ENCODE assay signal across 8 mouse cellular contexts in genomic region chr9:120690961-120691941, GRCm38 (mm10).
DNase-seq lines count a peak whose midpoint lies in the region; ATAC-seq lines count a peak whose summit lies in the region.

No protein-coding gene starts in this region.

- DNase-seq in adrenal gland, adult 8-10 months = peak; percentile 78
- DNase-seq in embryo, embryonic 11 days = peak; percentile 94
- DNase-seq in gastrocnemius, postnatal 36 days = peak; percentile 77 to 87
- peak; percentile 76 for DNase-seq in induced T-regulatory cell, adult 2 months (ENCODE audit: low read depth)
- peak; percentile 69 to 80 for DNase-seq in left cerebral cortex, postnatal 14 days (ENCODE audit: low spot score in 2 of 2)
- DNase-seq in right cerebral cortex, postnatal 25 days = peak; percentile 65
- peak; percentile 89 to 90 for DNase-seq in urinary bladder, postnatal 4 days (ENCODE audit: low spot score in 2 of 2)

- intact Hi-C loops in gastrocnemius, postnatal 36 days (cut with DNase I) = no loop called here
- intact Hi-C loops in left cerebral cortex, postnatal 14 days (cut with DNase I) = loop anchor here (5.0 kb wide), 1 partner anchor 246 kb away; no protein-coding TSS in a partner anchor

- ATAC-seq in megakaryocyte progenitor cell, adult 5-6 weeks (replicated peaks; ENCODE audit: poor library complexity) = peak; percentile 91

Comparison
In these comparisons a context has a peak if more than half of its experiments do, and no peak if none do; other contexts are left out.
1. Peak in every context shown above with its lines: DNase-seq and ATAC-seq.